Mouse (Mus musculus) lung, postnatal 0 days (tissue): ENCODE data around the gene Kcp.

Source experiments
- CTCF ChIP-seq: IDR thresholded peaks from 2 replicates; pipeline ENCODE4 v1.5.1; 2016; ENCODE audit warnings: antibody characterized with exemption, mild to moderate bottlenecking
- EP300 ChIP-seq: IDR thresholded peaks from 2 replicates; pipeline ENCODE4 v1.6.1; 2016; ENCODE audit warnings: antibody characterized with exemption, mild to moderate bottlenecking, control low read depth

DNA sequence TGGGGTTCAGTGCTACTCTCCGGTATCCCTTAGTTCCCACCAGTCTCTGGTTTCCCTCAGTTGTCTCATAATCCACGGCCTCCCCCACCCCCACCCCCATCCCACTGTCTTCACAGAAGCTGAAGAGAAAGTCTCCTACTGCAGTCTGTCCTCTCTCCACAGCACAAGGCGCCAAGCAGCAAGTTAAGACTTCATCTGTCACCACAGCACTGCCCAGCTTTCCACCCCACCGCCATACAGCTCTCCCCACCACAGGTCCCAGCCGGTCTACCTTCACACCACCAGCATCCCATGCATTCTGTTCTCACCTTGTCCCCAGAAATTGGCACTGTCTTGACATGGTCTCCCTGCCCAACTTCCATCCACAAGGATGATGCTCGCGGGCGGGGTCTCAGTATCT is 918 bp downstream of the Kcp start:
- TF ChIP-seq CTCF (no peak), EP300 (no peak)
